Mouse (Mus musculus) MEL (cell line): ENCODE measurements around the gene Syn3. TPM values are rescaled to one million over a fixed set of nuclear protein-coding genes. Genes with fewer than 3 reads are reported as not detected.
"Not testable (repeated sequence)": the region's sequence is repeated elsewhere in the genome, so short reads cannot be mapped to it uniquely, and the experiment has no call there.

Source experiments
- DNase-seq: peaks from one replicate; pipeline ENCODE4 v3.0.0; 2011; ENCODE audit warnings: low read depth, low spot score
- H3K27ac ChIP-seq: 2 replicates; pipeline ENCODE4 v1.5.1; 2012; ENCODE audit warnings: low read depth, mild to moderate bottlenecking, control low read depth, low read length, moderate library complexity; ENCODE audit not compliant: control insufficient read depth
- H3K27me3 ChIP-seq, 2 experiments: fragments of 150-350 bp in 1 of 2; sonication (generic) in 1 of 2; 2 replicates each; pipeline ENCODE4 v1.6.1; 2012; ENCODE audit warnings: low read length in 2 of 2, mild to moderate bottlenecking in 2 of 2, improper control_type of control experiment in 1 of 2, moderate library complexity in 1 of 2; ENCODE audit not compliant: insufficient read depth in 2 of 2, control insufficient read depth in 1 of 2
- H3K36me3 ChIP-seq, 2 experiments: 2 replicates each; pipeline ENCODE4 v1.6.1; 2012 to 2014; ENCODE audit warnings: low read length in 2 of 2, improper control_type of control experiment in 1 of 2, inconsistent platforms in 1 of 2, mild to moderate bottlenecking in 1 of 2; ENCODE audit not compliant: insufficient read depth in 2 of 2, control insufficient read depth in 1 of 2
- H3K4me1 ChIP-seq, 2 experiments: fragments of 150-350 bp in 1 of 2; sonication (generic) in 1 of 2; 2 replicates each; pipeline ENCODE4 v1.6.1; 2012; ENCODE audit warnings: low read length in 2 of 2, improper control_type of control experiment in 1 of 2, mild to moderate bottlenecking in 1 of 2; ENCODE audit not compliant: insufficient read depth in 2 of 2, control insufficient read depth in 1 of 2
- H3K4me3 ChIP-seq, 2 experiments: fragments of 150-350 bp in 1 of 2; sonication (generic) in 1 of 2; 2 replicates each; pipeline ENCODE4 v1.5.1; 2012; ENCODE audit warnings: low read depth in 2 of 2, low read length in 2 of 2, mild to moderate bottlenecking in 2 of 2, moderate library complexity in 2 of 2, control low read depth in 1 of 2, improper control_type of control experiment in 1 of 2; ENCODE audit not compliant: control insufficient read depth in 1 of 2, insufficient read depth in 1 of 2
- H3K79me2 ChIP-seq: 2 replicates; pipeline ENCODE4 v1.6.1; 2012; ENCODE audit warnings: mild to moderate bottlenecking, low read length, moderate library complexity; ENCODE audit not compliant: control insufficient read depth, poor library complexity, insufficient read depth
- H3K9ac ChIP-seq: 2 replicates; pipeline ENCODE4 v1.6.1; 2012; ENCODE audit warnings: low read depth, mild to moderate bottlenecking, control low read depth, low read length, moderate library complexity; ENCODE audit not compliant: control insufficient read depth, poor library complexity, severe bottlenecking
- H3K9me3 ChIP-seq: fragments of 150-350 bp; sonication (generic); replicated peaks from 2 replicates; pipeline ENCODE4 v1.6.1; 2012; ENCODE audit warnings: mild to moderate bottlenecking, low read length, improper control_type of control experiment, moderate library complexity; ENCODE audit not compliant: insufficient read depth
- CHD1 ChIP-seq: IDR thresholded peaks from 2 replicates; pipeline ENCODE4 v1.6.1; 2012; ENCODE audit warnings: low read depth, mild to moderate bottlenecking, inconsistent platforms, low read length, improper control_type of control experiment
- CHD2 ChIP-seq: IDR thresholded peaks from 2 replicates; pipeline ENCODE4 v1.6.1; 2011; ENCODE audit warnings: low read length, improper control_type of control experiment
- E2F4 ChIP-seq: IDR thresholded peaks from 2 replicates; pipeline ENCODE4 v1.6.1; 2011; ENCODE audit warnings: low read depth, low read length, improper control_type of control experiment, borderline replicate concordance
- EP300 ChIP-seq, 2 experiments: IDR thresholded peaks; 2 replicates each; pipeline ENCODE4 v1.6.1; 2011; ENCODE audit warnings: improper control_type of control experiment in 2 of 2, low read length in 2 of 2, low read depth in 1 of 2, mild to moderate bottlenecking in 1 of 2
- KAT2A ChIP-seq: conservative IDR thresholded peaks from 2 replicates; pipeline ENCODE4 v1.6.1; 2012; ENCODE audit warnings: low read depth, low read length, improper control_type of control experiment, inconsistent platforms
- MEF2A ChIP-seq: IDR thresholded peaks from 2 replicates; pipeline ENCODE4 v1.6.1; 2014; ENCODE audit warnings: low read depth, mild to moderate bottlenecking, inconsistent platforms, low read length, improper control_type of control experiment; ENCODE audit not compliant: poor library complexity, insufficient replicate concordance, severe bottlenecking; ENCODE audit errors: extremely low read depth
- MXI1 ChIP-seq: IDR thresholded peaks from 2 replicates; pipeline ENCODE4 v1.6.1; 2011; ENCODE audit warnings: mild to moderate bottlenecking, low read depth, low read length, improper control_type of control experiment
- MYB ChIP-seq: IDR thresholded peaks from 2 replicates; pipeline ENCODE4 v1.6.1; 2011; ENCODE audit warnings: mild to moderate bottlenecking, low read depth, low read length, improper control_type of control experiment
- MYC ChIP-seq: IDR thresholded peaks from 2 replicates; pipeline ENCODE4 v1.6.1; 2011; ENCODE audit warnings: low read depth, mild to moderate bottlenecking, low read length, improper control_type of control experiment, moderate library complexity
- POLR2AphosphoS2 ChIP-seq: IDR thresholded peaks from 2 replicates; pipeline ENCODE4 v1.6.1; 2011; ENCODE audit warnings: low read length, improper control_type of control experiment
- RCOR1 ChIP-seq: IDR thresholded peaks from 2 replicates; pipeline ENCODE4 v1.6.1; 2012; ENCODE audit warnings: low read depth, mild to moderate bottlenecking, inconsistent platforms, low read length, improper control_type of control experiment
- TAL1 ChIP-seq: IDR thresholded peaks from 2 replicates; pipeline ENCODE4 v1.6.1; 2012; ENCODE audit warnings: mild to moderate bottlenecking, inconsistent platforms, low read length, moderate library complexity, mixed read lengths
- TBP ChIP-seq: IDR thresholded peaks from 2 replicates; pipeline ENCODE4 v1.8.0; 2011; ENCODE audit warnings: low read depth, low read length, improper control_type of control experiment
- TCF12 ChIP-seq: IDR thresholded peaks from 2 replicates; pipeline ENCODE4 v1.6.1; 2014; ENCODE audit warnings: low read depth, mild to moderate bottlenecking, inconsistent platforms, low read length, improper control_type of control experiment, moderate library complexity
- ZNF384 ChIP-seq: IDR thresholded peaks from 2 replicates; pipeline ENCODE4 v1.6.1; 2012; ENCODE audit warnings: low read depth, mild to moderate bottlenecking, inconsistent platforms, low read length, improper control_type of control experiment
- polyA plus RNA-seq, 2 experiments: library from polyadenylated mRNA; stranded (reverse) in 1 of 2; unstranded in 1 of 2; fragments of >175 nt in 1 of 2; fragments of >200 nt in 1 of 2; gene quantifications; 2 replicates each; pipeline versions ENCODE4 v1.2.1 to v1.2.4; 2012; ENCODE audit warnings: low replicate concordance in 2 of 2, low read depth in 1 of 2; ENCODE audit not compliant: insufficient read length in 2 of 2, insufficient read depth in 1 of 2, missing spikeins in 1 of 2
- total RNA-seq: library from RNA; depleted of rRNA; stranded (reverse); fragments of 300-350 nt; gene quantifications from 2 replicates; pipeline ENCODE4 v1.2.3, GENCODE M21; 2012; rRNA removed

Gene Syn3
- total RNA-seq = not detected in 2 replicates
- polyA plus RNA-seq = under 1 TPM in 1 of 2 experiments, not detected in 1; 0.06 TPM

DNA sequence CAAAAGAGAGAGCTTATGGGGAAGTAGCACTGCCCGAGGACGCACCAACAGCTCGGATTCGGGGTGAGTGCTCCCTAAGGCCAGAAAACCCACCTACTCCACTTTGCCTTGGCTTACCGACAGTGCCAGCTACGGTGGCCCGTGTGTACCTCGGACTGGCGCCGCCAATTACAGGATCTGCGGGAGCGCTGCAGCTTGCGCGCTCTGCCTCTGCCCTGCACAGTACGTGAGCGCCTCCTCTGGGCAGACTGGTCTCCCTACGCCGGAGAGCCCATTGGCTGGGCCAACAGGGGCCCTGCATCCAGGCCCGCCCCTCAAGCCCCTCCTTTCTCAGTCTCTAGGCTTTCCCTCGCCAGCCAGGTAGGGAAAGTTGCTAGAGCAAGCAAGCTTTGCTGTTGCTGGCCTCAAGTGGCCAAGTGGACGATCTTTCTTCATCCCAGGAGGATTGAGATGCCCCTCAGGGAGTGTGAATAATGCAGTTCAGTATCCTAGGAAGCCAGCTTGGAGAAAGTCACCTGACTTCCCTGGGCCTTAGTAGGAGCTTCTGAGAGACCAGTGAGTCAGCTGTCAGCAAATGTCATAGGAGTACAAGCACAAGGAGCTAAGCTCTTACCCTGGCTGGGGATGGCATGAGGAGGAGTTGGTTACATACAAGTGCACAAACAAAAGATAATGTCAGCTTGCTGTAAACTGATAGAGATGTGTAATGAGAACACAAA lies at the start of gene Syn3:
Gene Syn3 (minus strand): TSS at position 224 of the 719 bp plus-strand sequence.
- TF ChIP-seq TCF12 (no peak), RCOR1 (no peak), CHD1 (no peak), MEF2A (no peak), TBP (no peak), ZNF384 (no peak), MYB (no peak), E2F4 (no peak), KAT2A (no peak), MYC (no peak), CHD2 (no peak), TAL1 (no peak), POLR2AphosphoS2 (no peak), EP300 (IDR thresholded peaks at IDR 0.05; ENCODE audit: low read depth in 1 of 2, low read length in 2 of 2) (no peak), MXI1 (no peak)
- TF ChIP-seq, all 39 proteins: peak for 0
- no peak for DNase-seq
- no peaks in the 10 kb centered on the region for H3K27me3 ChIP-seq
- H3K4me1 ChIP-seq = no peaks in the 10 kb centered on the region
- no peaks in the 10 kb centered on the region for H3K36me3 ChIP-seq
- H3K9ac ChIP-seq = no peak within 1 kb of the TSS
- no peaks in the 10 kb centered on the region for H3K79me2 ChIP-seq
- no peak within 1 kb of the TSS for H3K4me3 ChIP-seq
- no peak within 1 kb of the TSS for H3K27ac ChIP-seq
- no peaks in the 10 kb centered on the region for H3K9me3 ChIP-seq

DNA sequence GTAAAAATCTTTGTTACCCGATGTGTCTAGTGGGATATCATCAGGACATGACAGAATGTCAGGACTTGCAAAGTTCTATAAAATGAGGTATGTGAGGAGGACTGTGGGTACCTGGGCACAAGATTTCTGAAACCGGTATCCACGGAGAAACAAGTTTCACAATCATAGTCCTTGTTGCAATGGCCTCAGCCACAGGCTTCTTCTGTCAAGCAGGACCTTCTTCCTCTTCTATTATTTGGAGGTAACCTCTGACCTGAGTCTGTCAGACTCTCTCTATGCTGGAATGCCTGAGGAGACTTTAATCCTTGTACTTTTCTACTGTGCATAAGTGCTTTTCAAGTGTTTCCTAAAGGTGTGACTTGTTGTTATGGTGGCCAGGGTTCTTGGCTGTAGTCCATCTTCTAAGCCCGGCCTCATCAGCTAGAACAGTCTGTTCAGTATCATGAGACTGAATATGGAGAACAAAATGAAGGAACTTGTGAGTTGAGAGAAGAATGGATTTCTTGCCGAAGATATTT lies 27.7 kb upstream of the Syn3 start:
- not testable (repeated sequence) for H3K4me3 ChIP-seq, H3K27ac ChIP-seq, H3K9ac ChIP-seq, H3K79me2 ChIP-seq, H3K27me3 ChIP-seq, H3K4me1 ChIP-seq, H3K9me3 ChIP-seq, DNase-seq, H3K36me3 ChIP-seq
